Comparison of ENCODE assay signal across 27 mouse cellular contexts in the genomic region with DNA sequence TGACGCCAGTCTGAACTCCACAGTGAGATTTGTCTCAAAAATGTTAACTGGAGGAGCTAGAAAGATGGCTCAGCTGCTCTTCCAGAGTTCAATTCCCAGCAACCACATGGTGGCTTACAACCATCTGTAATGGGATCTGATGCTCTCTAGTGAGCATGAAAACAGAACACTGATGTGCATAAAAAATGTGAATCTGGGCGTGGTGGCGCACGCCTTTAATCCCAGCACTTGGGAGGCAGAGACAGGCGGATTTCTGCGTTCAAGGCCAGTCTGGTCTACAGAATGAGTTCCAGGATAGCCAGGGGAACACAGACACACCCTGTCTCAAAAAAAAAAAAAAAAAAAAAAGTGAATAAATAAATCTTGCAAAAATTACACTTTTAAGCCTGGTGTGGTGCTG. TPM values are rescaled to one million over a fixed set of nuclear protein-coding genes. Genes with fewer than 3 reads are reported as not detected.
"Had no signal": no experiment of that assay in that cellular context is flagged by ENCODE, and none has a peak within 500 bp of the region (broad histone marks: within the 10 kb centered on the region; RNA-seq: fewer than 3 reads in every experiment).

No protein-coding gene starts in this region.

- H3K27me3 ChIP-seq: heart, embryonic 12.5 days; hindbrain, embryonic 13.5 days; hindbrain, embryonic 15.5 days; kidney, embryonic 15.5 days; limb, embryonic 13.5 days; limb, embryonic 15.5 days; liver, embryonic 12.5 days had no signal

- H3K4me1 ChIP-seq: heart, embryonic 10.5 days; heart, embryonic 12.5 days; hindbrain, embryonic 13.5 days; kidney, embryonic 15.5 days; limb, embryonic 13.5 days; limb, embryonic 15.5 days; liver, embryonic 12.5 days had no signal

- H3K4me3 ChIP-seq: gastrocnemius, adult 2 months; heart, embryonic 10.5 days; heart, embryonic 12.5 days; hindbrain, embryonic 13.5 days; hindbrain, embryonic 15.5 days; kidney, embryonic 15.5 days; limb, embryonic 13.5 days; limb, embryonic 15.5 days; liver, embryonic 12.5 days had no signal

- DNase-seq: gastrocnemius, adult 2 months; gastrocnemius, postnatal 10 days; gastrocnemius, postnatal 25 days; heart, adult 18-20 months; heart, postnatal 14 days; heart, postnatal 36 days; kidney, adult 11 months; kidney, adult 2 months; kidney, adult 9 months; kidney, postnatal 14 days; kidney, postnatal 36 days; layer of hippocampus, adult 9-11 months; layer of hippocampus, postnatal 36 days; left cerebral cortex, postnatal 4 days had no signal

- H3K9me3 ChIP-seq: heart, embryonic 10.5 days; heart, embryonic 12.5 days; hindbrain, embryonic 13.5 days; hindbrain, embryonic 15.5 days; kidney, embryonic 15.5 days; limb, embryonic 13.5 days; limb, embryonic 15.5 days; liver, embryonic 12.5 days had no signal

RNA-seq across cellular contexts. Expression of a gene that starts 16.1 kb away (rescaled TPM):
- total RNA-seq: layer of hippocampus, adult 18-20 months; layer of hippocampus, adult 8-10 months; layer of hippocampus, postnatal 36 days; left cerebral cortex, adult 18-20 months; left cerebral cortex, postnatal 10 days; left cerebral cortex, postnatal 25 days; left cerebral cortex, postnatal 4 days had no signal
